Mouse (Mus musculus) CH12.LX (cell line): ENCODE measurements around the gene Gm3636.
"Not testable (repeated sequence)": the region's sequence is repeated elsewhere in the genome, so short reads cannot be mapped to it uniquely, and the experiment has no call there.

ENCODE experiments used
- CHD1 ChIP-seq: IDR thresholded peaks from 2 replicates; pipeline ENCODE4 v1.6.1; 2012; ENCODE audit warnings: low read depth, low read length, improper control_type of control experiment, inconsistent platforms
- CTCF ChIP-seq, 2 experiments: IDR thresholded peaks in 1 of 2; conservative IDR thresholded peaks in 1 of 2; 2 replicates each; pipeline ENCODE4 v1.5.1; 2011 to 2012; ENCODE audit warnings: low read depth in 2 of 2, low read length in 2 of 2, improper control_type of control experiment in 1 of 2, inconsistent platforms in 1 of 2, mild to moderate bottlenecking in 1 of 2, moderate library complexity in 1 of 2
- EP300 ChIP-seq: IDR thresholded peaks from 2 replicates; pipeline ENCODE4 v1.6.1; 2011; ENCODE audit warnings: low read length, improper control_type of control experiment
- NRF1 ChIP-seq: IDR thresholded peaks from 2 replicates; pipeline ENCODE4 v1.6.1; 2014; ENCODE audit warnings: low read depth, mild to moderate bottlenecking, inconsistent platforms, low read length, improper control_type of control experiment, moderate library complexity
- POLR2A ChIP-seq: IDR thresholded peaks from 2 replicates; pipeline ENCODE4 v1.6.1; 2011; ENCODE audit warnings: low read depth, mild to moderate bottlenecking, improper control_type of control experiment, low read length
- POLR2AphosphoS2 ChIP-seq: IDR thresholded peaks from 2 replicates; pipeline ENCODE4 v1.6.1; 2011; ENCODE audit warnings: low read depth, low read length, improper control_type of control experiment
- ZKSCAN1 ChIP-seq: IDR thresholded peaks from 2 replicates; pipeline ENCODE4 v1.6.1; 2012; ENCODE audit warnings: low read depth, inconsistent platforms, low read length, improper control_type of control experiment, borderline replicate concordance

GRCm38 (mm10) chr14:6742232-6742631 is at the start of gene Gm3636:
- TF ChIP-seq POLR2A; ZKSCAN1; CTCF (conservative IDR thresholded peaks at IDR 0.05 in 1 of 2, IDR thresholded peaks at IDR 0.05 in 1 of 2; ENCODE audit: low read depth in 2 of 2, low read length in 2 of 2); NRF1; EP300; CHD1; POLR2AphosphoS2: not testable (repeated sequence)
